Mouse (Mus musculus) CH12.LX (cell line): ENCODE results near the gene Smarcal1.

Experiments used
- CHD1 ChIP-seq: IDR thresholded peaks from 2 replicates; pipeline ENCODE4 v1.6.1; 2012; ENCODE audit warnings: low read depth, low read length, improper control_type of control experiment, inconsistent platforms
- CHD2 ChIP-seq: IDR thresholded peaks from 2 replicates; pipeline ENCODE4 v1.6.1; 2011; ENCODE audit warnings: low read length, improper control_type of control experiment
- CTCF ChIP-seq, 2 experiments: IDR thresholded peaks in 1 of 2; conservative IDR thresholded peaks in 1 of 2; 2 replicates each; pipeline ENCODE4 v1.5.1; 2011 to 2012; ENCODE audit warnings: low read depth in 2 of 2, low read length in 2 of 2, improper control_type of control experiment in 1 of 2, inconsistent platforms in 1 of 2, mild to moderate bottlenecking in 1 of 2, moderate library complexity in 1 of 2
- MAX ChIP-seq: IDR thresholded peaks from 2 replicates; pipeline ENCODE4 v1.6.1; 2011; ENCODE audit warnings: low read length, improper control_type of control experiment
- MXI1 ChIP-seq: IDR thresholded peaks from 2 replicates; pipeline ENCODE4 v1.6.1; 2011; ENCODE audit warnings: mild to moderate bottlenecking, low read depth, low read length, improper control_type of control experiment
- MYC ChIP-seq: IDR thresholded peaks from 2 replicates; pipeline ENCODE4 v1.6.1; 2011; ENCODE audit warnings: low read depth, mild to moderate bottlenecking, improper control_type of control experiment, low read length
- NRF1 ChIP-seq: IDR thresholded peaks from 2 replicates; pipeline ENCODE4 v1.6.1; 2014; ENCODE audit warnings: low read depth, mild to moderate bottlenecking, inconsistent platforms, low read length, improper control_type of control experiment, moderate library complexity
- POLR2A ChIP-seq: IDR thresholded peaks from 2 replicates; pipeline ENCODE4 v1.6.1; 2011; ENCODE audit warnings: low read depth, mild to moderate bottlenecking, improper control_type of control experiment, low read length
- SIN3A ChIP-seq: IDR thresholded peaks from 2 replicates; pipeline ENCODE4 v1.6.1; 2012; ENCODE audit warnings: low read length, improper control_type of control experiment, inconsistent platforms
- ZC3H11A ChIP-seq: IDR thresholded peaks from 2 replicates; pipeline ENCODE4 v1.6.1; 2012; ENCODE audit warnings: low read depth, mild to moderate bottlenecking, inconsistent platforms, low read length, improper control_type of control experiment
- ZMIZ1 ChIP-seq: IDR thresholded peaks from 2 replicates; pipeline ENCODE4 v1.6.1; 2012; ENCODE audit warnings: low read depth, mild to moderate bottlenecking, inconsistent platforms, low read length, improper control_type of control experiment

DNA sequence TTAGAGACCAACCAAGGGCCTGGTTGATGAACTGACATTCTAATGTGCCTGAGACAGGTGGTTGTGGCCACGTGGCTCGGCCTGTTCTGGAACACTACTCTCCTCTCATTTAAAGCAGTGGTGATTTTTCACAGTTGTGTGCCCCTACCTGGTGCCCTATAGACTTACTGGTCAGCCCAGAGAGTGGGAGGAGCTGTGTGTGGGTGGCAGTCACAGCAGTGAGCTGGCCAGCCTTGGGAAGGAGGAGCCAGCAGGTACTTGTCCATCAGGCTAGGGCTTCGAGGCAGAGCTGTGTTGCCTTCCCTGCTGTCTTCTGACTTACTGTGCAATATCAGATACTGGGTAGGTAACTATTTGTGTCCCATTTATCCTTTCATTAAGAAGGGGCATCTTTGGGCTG lies 9.3 kb downstream of the Smarcal1 start:
- TF ChIP-seq POLR2A (no peak), SIN3A (no peak), CTCF (conservative IDR thresholded peaks at IDR 0.05 in 1 of 2, IDR thresholded peaks at IDR 0.05 in 1 of 2; ENCODE audit: low read depth in 2 of 2, low read length in 2 of 2) (no peak), ZMIZ1 (no peak), MYC (no peak), NRF1 (no peak), ZC3H11A (no peak), CHD1 (no peak), MXI1 (no peak), MAX (no peak), CHD2 (no peak)
